Mouse (Mus musculus) left cerebral cortex, adult 8-10 months (tissue): ENCODE results near the gene Scn4a. TPM values are rescaled to one million over a fixed set of nuclear protein-coding genes. Genes with fewer than 3 reads are reported as not detected.
"Not testable (repeated sequence)": the region's sequence is repeated elsewhere in the genome, so short reads cannot be mapped to it uniquely, and the experiment has no call there.

Experiments
- DNase-seq, 2 experiments: peaks; one replicate each; pipeline ENCODE4 v3.0.0; 2022; ENCODE audit warnings: low spot score in 2 of 2
- total RNA-seq, 4 experiments: library from RNA; stranded (reverse); gene quantifications; 2 replicates each; pipeline ENCODE4 v1.2.4; 2022

Gene Scn4a
- total RNA-seq, result under 1 TPM in 3 of 4 experiments, not detected in 1; 0.04 to 0.43 (median 0.11) TPM

DNA sequence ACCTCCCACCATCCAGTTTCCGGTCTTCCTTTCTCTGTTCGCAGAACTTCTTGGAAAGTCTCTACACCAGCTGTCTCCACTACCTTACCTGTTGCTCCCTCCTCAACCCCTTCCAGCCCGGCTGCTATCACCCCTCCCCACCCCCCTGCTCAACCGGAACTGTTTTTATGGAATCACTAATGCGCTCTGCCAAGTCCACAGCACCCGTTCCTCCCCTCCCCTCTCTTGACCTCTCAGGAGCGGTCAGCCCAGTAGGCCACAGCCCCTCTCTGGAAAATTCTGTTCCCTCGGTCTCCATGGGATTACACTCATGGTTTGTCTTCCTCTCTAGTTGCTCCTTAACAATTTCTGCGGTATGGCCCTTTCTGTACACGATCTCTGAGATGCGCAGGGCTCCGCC, at the start of gene Scn4a:
Gene Scn4a, minus strand, starts transcription at position 101 of the 400 bp plus-strand sequence.
- DNase-seq, result no peak

DNA sequence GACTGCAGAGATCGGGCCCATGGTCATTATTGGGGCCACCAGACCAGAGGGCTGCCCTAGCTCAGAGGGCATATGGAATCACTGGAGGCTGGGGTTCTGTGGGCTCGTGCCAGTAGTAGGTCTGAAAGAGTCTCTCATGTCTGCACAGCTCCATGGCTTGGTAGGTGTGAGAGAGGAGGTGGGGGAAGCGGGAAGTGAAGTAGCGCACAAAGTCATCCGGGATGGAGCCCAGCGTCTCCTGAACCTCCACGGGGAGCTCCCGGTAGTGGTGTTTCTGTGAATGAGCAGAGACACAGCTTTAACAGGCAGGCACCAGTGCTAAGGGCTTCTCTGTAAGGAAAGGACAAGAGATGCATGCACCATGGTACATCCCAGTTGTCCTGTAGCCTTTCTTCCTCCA, 45.4 kb upstream of the Scn4a start:
- no peak for DNase-seq

DNA sequence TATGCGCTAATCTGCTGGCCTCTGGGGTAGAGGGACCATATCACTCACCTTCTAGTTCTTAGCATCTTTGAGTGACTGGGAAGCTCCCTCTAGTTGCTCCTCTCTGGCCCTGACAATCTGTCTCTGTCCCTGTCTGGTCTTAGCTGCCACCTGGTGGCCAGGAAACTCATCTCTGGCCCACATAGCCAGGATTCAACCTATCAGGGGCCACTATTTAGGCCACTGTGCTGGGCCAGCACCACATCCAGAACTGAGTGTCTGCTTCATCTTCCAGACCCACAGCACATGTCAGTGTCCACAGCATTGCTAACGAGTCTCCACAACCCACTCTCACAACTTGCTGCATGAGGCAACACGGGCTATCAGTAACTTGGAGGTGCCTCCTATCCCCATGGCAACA, 44.6 kb upstream of the Scn4a start:
- no peak for DNase-seq

DNA sequence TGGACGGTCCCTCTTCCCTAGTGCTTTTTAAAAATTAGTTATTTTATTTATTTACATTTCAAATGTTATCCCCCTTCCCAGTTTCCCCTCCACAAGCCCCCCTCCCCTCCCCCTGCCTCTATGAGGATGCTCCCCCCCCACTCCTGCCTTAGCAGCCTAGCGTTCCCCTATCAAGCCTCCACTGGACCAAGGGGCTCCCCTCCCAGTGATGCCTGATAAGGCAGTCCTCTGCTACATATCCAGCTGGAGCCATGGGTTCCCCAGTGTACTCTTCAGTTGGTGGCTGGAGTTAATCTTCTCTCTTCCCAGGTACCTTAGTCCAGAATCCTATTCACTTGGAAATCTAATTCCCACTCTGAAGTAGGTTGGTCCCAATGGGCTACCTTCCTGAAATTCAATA, 41.0 kb upstream of the Scn4a start:
- not testable (repeated sequence) for DNase-seq

DNA sequence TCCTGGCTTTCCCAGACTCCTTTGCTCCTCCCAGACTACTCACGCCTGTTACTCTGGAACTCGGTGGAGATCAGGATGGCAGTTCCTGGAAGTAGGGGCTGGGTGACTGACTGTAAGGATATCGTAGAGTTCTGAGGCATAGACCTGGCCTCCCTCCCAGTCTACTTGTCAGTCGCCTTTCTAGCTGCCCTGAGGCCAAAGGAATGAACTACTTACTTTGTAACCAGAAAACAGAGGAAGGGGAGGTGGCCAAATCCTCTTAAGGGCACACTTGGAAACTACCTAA, 40.2 kb upstream of the Scn4a start:
- no peak for DNase-seq

DNA sequence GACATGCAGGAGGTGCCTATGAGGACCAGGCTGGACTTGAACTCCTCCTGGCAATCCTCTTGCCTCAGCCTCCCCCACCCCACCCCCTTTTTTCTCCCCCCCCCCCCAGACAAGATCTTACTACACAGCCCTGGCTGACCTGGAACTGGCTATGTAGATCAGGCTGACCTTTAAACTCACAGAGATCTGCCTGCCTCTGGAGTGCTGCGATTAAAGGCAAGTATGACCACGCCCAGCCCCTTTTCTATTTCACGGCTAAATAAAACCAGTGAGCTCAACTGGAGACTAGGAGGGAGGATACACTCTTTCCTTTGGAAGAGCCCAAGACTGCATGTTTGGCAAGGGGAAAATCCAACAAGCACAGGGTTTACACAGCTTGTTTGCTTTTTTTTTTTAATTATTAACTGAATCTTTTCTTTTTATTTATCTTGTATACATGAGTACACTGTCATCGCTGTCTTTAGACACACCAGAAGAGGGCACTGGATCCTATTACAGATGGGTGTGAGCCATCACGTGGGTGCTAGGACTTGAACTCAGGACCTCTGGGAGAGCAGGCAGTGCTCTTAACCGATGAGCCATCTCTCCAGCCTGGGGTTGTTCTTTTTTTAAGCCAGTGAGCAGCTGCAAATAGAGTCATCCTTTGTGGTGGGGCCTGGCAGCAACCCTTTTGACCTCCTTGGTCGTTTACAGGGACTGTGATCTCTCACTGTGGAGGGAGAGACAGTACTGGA, 39.7 kb upstream of the Scn4a start:
- no peak for DNase-seq

DNA sequence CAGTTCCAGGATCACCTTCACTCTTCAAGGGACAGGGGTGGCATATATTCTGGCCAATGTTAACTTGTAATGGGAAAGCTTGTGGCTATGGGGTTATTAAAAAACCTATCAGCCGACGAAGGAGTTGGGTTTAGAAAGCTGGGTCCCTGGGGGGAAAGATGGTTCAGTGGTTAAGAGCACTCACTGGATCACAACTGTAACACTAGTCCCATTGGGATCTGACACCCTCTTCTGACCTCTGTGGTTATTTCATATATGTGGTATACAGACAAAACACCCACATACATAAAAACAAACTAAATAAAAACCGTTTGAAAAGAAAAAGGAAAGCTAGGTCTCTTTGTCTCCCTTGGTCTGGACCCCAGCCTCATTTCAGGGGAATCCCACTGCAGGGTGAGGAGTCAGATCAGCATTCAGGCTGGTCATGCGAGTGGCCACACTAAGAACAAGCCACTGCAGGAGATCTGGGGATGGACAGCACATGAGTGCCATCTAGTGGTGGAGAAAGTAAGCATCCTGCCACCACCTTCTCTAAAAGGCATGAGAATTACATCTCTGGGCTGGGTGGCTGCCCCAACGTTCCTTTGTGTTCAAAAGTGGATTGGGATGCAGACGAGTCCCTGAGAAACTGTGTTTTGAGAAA, 38.6 kb upstream of the Scn4a start:
- peak in 1 of 2 experiments; percentile 21 for DNase-seq

DNA sequence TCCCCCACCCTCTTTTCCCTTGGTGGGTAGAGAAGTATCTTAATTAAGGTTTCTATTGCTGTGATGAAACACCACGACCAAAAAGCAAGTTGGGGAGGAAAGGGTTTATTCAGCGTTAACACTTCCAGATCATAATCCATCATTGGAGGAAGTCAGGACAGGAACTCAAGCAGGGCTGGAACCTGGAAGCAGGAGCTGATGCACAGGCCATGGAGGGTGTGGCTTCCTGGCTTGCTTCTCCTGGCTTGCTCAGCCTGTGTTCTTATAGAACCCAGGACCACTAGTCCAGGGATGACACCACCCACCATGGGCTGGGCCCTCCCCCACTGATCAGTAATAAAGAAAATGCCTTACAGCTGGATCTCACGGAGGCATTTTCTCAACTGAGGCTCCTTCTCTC, 37.7 kb upstream of the Scn4a start:
- no peak for DNase-seq

DNA sequence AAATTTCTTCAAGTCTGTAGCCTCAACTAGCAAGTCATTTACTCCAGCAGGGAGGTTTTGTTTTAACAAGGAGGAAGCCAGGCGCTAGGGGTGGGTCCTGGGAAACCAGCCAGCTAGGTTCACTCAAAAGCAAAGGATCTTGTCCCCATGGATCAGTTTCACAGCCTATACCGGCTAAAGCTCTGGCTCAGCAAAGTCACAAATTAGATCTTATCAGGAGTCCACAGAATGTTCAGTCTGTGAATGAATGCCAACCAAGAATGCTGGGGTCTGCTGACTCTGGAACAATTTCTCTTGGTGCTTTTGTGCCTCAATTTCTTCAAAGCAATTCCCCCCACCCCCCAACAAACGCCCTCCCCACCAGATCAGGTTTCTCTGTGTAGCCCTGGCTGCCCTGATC, 36.5 kb upstream of the Scn4a start:
- no peak for DNase-seq

DNA sequence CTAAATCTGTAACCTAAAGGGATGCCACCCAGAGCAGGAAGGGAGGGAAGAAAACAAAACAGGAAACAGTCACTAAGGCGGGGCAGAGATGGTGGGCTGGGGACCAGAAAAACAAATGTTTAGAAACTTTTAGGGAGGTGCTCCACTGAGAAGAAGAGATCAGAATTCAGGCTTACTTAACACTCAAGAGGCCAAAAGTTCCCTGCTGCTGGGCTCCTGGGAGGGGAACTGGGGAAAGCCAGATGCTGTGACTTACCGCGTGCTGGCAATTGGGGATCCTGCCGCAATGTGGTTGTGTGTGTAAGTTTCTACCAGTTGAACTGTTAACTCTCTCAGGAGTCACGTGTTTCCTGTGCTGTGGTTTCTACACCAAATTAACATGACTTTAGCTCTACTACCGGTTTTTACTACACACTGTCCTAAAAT, 34.7 kb upstream of the Scn4a start, which contains the start of gene Icam2:
Gene Icam2, minus strand, starts transcription at position 285 of the 426 bp plus-strand sequence.
- DNase-seq, result no peak

DNA sequence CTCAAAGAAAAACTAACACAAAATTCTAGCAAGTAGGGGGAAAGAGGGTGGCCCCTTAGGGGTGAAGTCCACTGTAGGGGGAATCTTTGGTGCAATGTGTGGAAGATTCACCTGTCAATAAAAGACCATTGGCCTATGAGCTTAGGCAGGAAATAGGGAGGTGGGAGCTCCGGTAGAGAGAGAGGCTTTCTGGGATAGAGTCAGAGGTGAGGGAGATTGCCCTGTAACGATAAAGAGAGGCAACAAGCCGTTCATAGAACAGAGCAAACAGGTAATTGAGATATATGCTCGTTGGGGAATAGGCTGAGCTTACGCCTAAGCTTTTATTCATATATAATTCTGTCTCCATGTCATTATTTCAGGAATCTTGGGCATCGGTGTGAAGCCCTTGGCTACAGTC, 33.9 kb upstream of the Scn4a start:
- no peak for DNase-seq

DNA sequence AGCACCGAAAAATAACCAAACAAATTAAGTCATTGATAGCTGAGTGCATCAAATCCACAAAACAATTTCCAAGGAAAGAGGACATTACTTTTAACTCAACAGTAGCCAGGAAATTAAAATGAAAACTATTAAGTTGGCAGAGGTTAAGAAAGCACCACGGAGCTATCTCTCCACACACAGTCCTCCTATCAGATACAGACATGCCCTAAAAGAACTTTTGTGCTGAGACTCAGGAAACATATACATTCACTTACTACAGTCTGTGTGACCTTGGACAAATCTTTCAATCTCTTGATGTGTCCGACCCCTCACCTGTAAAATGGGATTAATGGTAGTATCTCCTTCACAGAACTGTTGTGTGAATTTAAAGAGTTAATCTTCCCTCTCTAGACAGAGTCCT, 33.3 kb upstream of the Scn4a start:
- DNase-seq, result no peak

DNA sequence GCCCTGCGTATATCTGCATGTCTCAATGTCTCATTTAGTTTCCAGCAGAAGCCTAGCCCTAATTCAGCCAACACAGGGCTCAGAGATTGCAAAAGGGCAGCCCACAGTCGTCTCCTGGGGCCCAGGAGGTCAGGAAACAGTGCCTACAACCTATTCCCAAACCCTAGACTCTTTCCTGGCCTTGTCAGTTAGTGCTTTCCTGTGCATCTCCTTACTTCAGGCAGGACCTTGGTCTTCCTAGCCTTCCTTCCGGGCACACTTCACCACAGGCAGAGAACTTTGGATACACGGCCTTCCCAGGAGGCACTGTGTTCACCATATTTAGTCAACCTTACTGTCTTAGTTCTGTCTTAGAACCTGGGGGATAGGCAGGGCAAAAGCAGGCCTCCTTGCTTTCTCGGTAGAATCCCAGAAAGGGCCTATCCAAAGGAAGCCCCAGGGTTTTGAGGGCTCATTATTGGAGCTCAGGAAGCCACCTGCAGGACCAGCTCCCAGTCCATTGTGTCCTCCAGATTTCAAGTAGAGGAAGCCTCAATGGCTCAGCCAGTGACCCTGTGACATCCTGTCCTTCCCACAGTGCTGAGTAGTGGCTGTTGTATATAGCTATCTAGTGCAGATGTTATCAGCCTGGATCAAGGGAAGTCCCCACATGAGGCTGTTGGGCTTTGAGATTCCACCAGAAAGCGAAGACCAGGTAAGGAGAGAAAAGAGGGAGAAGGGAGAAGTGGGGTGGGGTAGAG, 30.1 kb upstream of the Scn4a start:
- no peak for DNase-seq

DNA sequence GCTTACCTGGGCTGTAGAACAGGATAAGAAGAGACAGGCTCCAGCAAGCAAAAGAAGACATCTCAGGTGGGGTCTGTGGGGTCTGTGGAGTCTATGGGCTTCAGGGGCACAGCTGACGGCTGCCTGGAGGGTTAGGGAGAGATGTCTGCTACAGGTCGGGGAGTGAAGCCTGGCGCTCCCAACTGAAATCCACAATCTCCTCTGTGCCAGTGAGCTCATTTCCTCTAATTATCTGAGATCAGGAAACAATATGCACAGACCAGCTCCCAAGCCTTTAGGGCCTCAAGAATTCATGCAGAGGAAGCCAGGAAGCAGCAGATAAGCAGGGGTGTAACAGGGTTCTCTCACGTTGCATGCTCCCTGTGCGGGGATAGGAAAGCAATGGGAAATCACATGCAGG, 29.3 kb upstream of the Scn4a start:
- no peak for DNase-seq

DNA sequence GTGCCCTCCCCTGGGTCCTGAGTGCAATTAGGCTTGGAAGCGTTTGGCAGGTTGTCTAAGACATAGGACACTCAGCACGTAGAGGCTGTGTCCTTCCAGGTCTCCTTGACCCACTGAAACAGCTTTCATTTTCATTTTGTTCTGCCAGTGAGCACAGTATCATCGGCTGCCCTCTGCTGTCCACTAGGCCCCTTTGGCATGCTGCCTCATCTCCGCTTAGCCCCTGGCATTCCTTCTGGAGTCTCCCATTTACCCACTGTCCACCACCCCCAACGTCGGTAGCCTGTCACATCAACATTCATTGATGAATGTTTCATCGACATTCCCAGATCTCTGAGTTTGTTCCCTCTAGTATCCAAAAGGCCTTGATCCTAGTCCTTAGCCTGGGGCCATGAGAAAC, 28.8 kb upstream of the Scn4a start:
- DNase-seq, result no peak

DNA sequence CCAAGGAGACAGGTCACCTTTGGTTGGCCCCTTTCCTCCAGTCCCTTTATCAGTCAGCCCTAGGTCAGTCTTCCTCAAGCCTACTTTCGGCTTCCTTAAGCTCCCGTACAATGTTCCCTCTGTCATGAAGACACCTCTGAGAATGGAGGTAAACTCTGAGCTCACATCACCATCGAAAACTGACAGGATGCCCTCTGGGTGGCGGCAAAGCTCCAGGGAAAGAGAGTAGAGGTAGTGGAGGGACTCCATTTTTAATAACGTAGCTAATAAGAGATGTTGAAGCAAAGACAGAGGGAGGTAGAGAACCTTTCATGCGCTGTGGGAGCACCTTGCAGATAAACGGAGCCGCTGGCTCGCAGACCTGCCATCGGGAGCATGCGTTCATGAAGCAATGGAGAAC, 27.9 kb upstream of the Scn4a start:
- DNase-seq, result no peak

DNA sequence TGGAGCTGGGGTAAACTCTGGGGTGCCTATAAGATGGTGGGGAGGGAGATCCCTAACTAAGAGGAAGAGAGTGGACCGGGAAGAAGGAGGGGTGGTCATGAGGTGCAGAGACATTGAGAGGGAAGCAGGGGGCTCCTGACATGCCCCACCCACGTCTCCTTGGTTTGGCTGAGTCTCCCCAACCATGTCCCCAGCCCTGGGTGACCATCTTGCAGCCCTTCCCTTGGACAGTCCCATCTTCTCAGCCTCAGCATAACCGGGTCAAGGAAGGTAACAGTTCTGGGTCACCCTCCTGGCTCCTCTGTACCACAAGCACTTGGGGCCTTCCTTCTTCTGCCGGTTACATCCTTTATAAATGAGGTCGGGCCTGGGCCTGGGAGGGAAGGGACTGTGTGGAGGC, 21.9 kb upstream of the Scn4a start:
- no peak for DNase-seq

DNA sequence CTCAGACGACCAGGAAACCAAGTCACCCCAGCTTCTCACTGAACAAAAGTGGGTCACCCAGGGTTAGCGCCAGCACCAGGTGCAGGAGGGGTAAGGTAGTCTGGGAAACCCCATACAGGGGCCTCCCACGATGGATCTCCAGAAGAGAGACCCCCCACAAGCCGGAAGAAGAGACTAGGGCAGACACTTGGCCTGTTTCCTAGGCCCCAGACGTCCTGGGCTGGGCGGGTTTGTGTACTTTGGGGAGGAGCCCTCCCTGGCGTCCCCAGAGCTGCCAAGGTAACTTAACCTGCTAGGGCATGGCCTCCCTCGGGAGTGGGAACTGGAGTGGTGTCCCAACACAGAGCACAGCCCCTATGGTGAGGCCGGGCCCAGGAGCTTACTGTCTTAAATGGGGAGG, 21.5 kb upstream of the Scn4a start:
- no peak for DNase-seq

DNA sequence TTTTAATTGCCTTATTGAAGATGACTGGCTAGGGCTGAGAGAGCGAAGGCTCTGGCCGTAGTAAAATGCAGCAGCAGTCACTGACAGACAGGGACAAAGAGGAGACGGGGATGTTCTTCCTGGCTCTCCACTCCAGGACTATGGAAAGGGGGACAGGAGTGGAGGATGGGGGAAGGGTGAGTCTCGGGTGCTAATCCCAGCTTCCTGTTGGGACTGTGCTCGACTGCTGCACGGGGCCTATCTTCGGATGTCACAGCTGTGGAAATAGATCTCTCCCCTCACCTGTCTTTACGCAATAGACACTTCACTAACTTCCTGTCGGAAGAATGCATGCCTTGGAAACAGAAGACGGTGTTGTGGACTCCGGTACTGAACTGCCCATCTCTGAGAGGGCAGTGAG, 20.9 kb upstream of the Scn4a start:
- DNase-seq, result no peak

DNA sequence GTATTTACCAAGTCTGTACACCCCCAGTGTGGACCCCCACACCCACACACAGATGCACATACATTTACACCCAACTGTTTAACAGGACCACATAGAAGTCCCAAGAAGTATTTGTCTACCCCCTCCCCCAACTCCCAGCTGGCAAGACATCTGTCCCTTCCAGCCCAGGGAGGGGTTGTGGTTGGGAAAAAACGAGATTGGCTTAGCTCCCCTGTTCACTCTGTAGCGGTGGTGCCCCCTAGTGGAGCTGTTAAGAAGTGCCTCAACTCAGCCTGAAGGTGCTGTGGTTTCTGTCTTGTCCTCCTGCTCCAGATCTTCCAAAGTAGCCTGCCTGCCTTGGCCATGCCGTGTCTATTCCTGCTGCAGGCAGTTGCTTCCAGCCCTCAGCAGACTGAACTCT, 13.2 kb upstream of the Scn4a start:
- peak; percentile 38 to 54 for DNase-seq

DNA sequence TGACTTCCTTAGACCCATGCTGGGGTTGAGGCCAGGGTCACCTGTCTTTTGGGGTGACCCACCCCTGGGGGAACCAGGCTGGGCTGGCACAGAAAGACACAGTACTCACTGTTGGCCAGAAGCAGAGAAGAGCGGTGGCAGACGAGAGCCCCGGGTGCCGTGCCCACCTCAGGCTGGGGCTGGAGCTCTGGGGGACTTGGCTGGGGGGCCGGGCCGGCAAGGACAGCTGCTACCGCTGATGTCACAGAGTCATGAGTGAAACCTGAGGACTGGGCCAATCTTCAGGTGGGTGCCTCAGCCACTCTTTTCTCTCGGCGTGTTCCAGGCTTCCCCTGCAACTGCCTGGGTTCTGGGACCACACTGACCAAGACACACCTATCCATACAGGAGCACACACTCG, 12.3 kb upstream of the Scn4a start, which contains the start of gene Prr29:
Gene Prr29, plus strand, starts transcription at position 107 of the 400 bp plus-strand sequence.
- no peak for DNase-seq

DNA sequence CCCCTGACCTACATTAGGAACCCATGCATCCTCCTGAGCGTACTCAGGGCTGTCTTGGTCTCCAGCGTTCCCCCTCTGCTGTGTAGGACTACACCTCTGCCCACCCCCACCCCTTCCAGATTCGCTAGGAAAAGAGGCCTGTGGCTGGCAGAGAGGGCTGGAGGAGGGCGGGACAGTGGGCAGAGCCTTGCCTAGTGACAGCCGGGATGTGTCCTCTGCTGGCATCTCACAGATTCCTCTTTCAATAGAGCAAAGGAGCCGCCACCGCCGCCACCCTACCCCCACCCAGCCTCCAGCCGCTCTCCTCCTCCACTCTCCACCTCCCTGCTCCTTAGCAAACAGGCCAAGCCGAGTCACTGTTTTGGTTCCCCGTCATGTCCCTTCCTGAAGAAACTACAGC, 11.6 kb upstream of the Scn4a start:
- DNase-seq, result no peak

DNA sequence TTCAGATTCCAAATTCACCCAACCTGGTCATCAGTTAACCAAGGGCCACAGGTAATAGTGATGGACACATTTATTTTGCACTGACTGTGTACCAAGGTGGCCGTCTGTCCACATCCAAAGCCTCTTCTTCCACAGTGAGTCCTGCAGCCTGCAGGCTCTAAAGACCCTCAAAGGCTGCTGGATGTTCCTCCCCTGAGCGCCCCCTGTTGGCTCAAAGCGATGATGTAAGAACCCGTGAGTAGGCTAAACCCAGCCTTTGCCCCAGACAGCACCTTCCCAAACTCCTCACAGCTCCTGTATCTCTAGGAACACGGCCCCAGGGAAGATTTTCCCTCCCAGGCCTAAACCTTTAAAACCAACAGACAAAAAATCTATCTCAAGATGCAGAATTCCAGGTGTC, 6.3 kb upstream of the Scn4a start:
- no peak for DNase-seq
